Mouse (Mus musculus) stomach, embryonic 14.5 days (tissue): ENCODE measurements around the gene Nck2. TPM values are rescaled to one million over a fixed set of nuclear protein-coding genes. Genes with fewer than 3 reads are reported as not detected.

Experiments used
- ATAC-seq: fragments of 200-750 bp; cut with Nextera tagmentation; 2 replicates; pipeline ENCODE4 v1.8.0; 2017; ENCODE audit warnings: low read depth, moderate TSS enrichment; ENCODE audit not compliant: insufficient number of reproducible peaks, insufficient read depth, low FRiP score
- H3K27ac ChIP-seq: fragments of 300-500 bp; sonication (generic); 2 replicates; pipeline ENCODE4 v1.5.1; 2014; ENCODE audit warnings: mild to moderate bottlenecking, low read length, moderate library complexity, mixed read lengths
- H3K27me3 ChIP-seq: fragments of 300-500 bp; sonication (generic); 2 replicates; pipeline ENCODE4 v1.6.1; 2014; ENCODE audit warnings: low read length, control low read depth, mixed read lengths; ENCODE audit not compliant: control insufficient read depth, insufficient read depth
- H3K36me3 ChIP-seq: fragments of 300-500 bp; sonication (generic); 2 replicates; pipeline ENCODE4 v1.6.1; 2014; ENCODE audit warnings: mild to moderate bottlenecking, control low read depth, low read length, moderate library complexity, mixed read lengths; ENCODE audit not compliant: control insufficient read depth, insufficient read depth
- H3K4me1 ChIP-seq: fragments of 300-500 bp; sonication (generic); 2 replicates; pipeline ENCODE4 v1.6.1; 2014; ENCODE audit warnings: low read length, control low read depth, mixed read lengths; ENCODE audit not compliant: control insufficient read depth, insufficient read depth
- H3K4me2 ChIP-seq: fragments of 300-500 bp; sonication (generic); replicated peaks from 2 replicates; pipeline ENCODE4 v1.6.1; 2014; ENCODE audit warnings: low read depth, low read length, control low read depth
- H3K4me3 ChIP-seq: fragments of 300-500 bp; sonication (generic); 2 replicates; pipeline ENCODE4 v1.5.1; 2014; ENCODE audit warnings: low read depth, low read length, control low read depth
- H3K9ac ChIP-seq: fragments of 300-500 bp; sonication (generic); replicated peaks from 2 replicates; pipeline ENCODE4 v1.6.1; 2014; ENCODE audit warnings: low read depth, mild to moderate bottlenecking, control low read depth, low read length, moderate library complexity, mixed read lengths
- H3K9me3 ChIP-seq: fragments of 300-500 bp; sonication (generic); 2 replicates; pipeline ENCODE4 v1.6.1; 2016; ENCODE audit warnings: low read depth, low read length, control low read depth; ENCODE audit not compliant: control insufficient read depth
- WGBS: fragments of 180-500 bp; shearing (Covaris S2); extraction: QIAGEN DNeasy Blood & Tissue Kit; methylation state at CpG from one replicate; pipeline ENCODE4 v1.1.7; 2014; 5-methylcytosine and 5-hydroxymethylcytosine counted together
- polyA plus RNA-seq: library from polyadenylated mRNA; unstranded; fragments of >200 nt; fragmentation: Nextera tagmentation; extraction: Ambion mirVana; gene quantifications from 2 replicates; pipeline ENCODE4 v1.2.1, GENCODE M21; 2014

Gene Nck2
- polyA plus RNA-seq, 1 experiment from 2014 or later: 49.0 TPM

- no peak for ATAC-seq
- Histone ChIP-seq H3K36me3 (no peaks in the 10 kb centered on the region), H3K9ac (no peak overlapping the region), H3K27ac (no peak overlapping the region), H3K27me3 (no peaks in the 10 kb centered on the region), H3K4me3 (no peak overlapping the region), H3K4me1 (no peaks in the 10 kb centered on the region), H3K4me2 (no peak overlapping the region), H3K9me3 (no peaks in the 10 kb centered on the region)
- WGBS: 77% methylated on average over 13 of the region's 13 CpGs
Measured at GRCm38 (mm10) chr1:43562002-43562666, 117.8 kb downstream of the Nck2 start.

DNA sequence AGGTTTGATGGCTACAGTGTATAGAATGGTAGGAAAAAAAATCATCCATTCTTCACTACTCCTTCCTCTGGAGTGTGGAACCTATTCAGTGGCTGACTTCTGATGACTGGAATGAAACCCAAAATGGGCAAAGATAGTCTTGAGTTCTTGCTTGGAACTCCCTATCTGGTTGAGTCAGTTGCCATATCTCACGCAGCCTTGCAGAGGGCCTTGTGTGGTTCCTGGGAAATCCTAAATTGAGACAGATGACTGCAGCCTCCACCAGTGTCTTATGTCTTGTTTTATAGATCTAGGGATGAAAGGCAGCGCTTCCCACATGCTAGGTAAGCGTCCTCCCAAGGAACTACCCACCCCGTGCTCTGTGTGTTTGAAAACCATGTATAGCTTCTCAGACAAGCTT lies 120.9 kb downstream of the Nck2 start:
- Histone ChIP-seq H3K27me3 (no peaks in the 10 kb centered on the region), H3K9me3 (no peaks in the 10 kb centered on the region), H3K4me2 (no peak overlapping the region), H3K9ac (no peak overlapping the region), H3K27ac (no peak overlapping the region), H3K4me3 (no peak overlapping the region), H3K36me3 (no peaks in the 10 kb centered on the region; the same call in 1 of the 2 replicates), H3K4me1 (no peaks in the 10 kb centered on the region)
- WGBS: 96% methylated on average over 4 of the region's 4 CpGs
- no peak for ATAC-seq

DNA sequence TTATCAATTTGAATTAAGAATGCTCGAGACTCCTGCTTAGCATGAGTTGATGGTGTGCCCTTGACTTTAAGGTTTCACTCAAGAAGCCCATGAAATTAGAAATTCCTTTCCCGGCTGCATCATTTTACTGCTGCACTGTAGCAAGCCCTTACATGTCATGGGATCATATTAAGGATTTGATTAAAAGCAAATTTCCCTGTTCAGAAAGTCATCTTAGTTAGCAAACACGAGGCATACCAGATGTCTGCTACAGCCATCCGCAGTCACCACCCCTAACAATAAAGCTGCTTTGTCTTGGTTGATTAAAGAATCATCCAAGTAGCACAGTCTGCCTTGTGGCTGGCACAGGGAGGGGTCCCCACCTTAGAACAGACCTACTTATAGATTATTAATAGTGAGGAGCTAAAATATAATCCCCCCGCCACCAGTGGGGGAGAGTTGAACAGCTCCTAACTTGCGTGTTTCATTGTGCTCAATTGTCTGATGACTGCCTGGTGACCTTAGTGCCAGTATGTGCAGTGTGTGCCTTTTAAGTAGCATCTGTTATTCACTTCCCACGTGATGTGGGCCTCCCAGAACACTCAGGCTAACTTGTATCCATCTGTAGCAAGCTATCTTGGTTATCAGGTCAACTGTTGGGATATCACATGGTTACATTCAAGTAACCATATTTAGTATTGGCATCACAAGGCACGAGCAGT lies 122.4 kb downstream of the Nck2 start:
- no peak overlapping the region for H3K9ac ChIP-seq
- 67% methylated on average over 8 of the region's 8 CpGs for WGBS
- no peak for ATAC-seq
- no peak overlapping the region for H3K4me2 ChIP-seq
- H3K27ac ChIP-seq: no peak overlapping the region
- H3K4me1 ChIP-seq: no peaks in the 10 kb centered on the region
- H3K36me3 ChIP-seq: peaks cover 7% of the 10 kb centered on the region; the same call in 1 of the 2 replicates
- H3K4me3 ChIP-seq: no peak overlapping the region
- H3K27me3 ChIP-seq: no peaks in the 10 kb centered on the region
- no peaks in the 10 kb centered on the region for H3K9me3 ChIP-seq

DNA sequence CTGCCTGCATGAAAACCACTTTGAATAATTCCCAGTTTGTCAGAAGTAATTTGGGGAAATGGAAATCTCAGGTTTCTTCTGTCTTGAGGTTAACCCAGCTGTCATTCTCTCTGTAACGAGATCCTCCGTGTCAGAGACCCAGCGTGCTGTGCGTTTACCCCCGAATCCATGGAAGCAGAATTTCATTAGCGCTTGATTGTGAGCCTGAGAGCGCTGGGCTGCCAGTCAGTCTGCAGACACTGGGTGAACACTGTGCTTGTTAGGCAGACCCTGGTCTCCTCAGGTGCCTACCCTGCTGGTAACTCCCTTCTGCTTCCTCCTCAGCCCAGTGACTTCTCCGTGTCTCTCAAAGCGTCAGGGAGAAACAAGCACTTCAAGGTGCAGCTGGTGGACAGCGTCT lies 124.4 kb downstream of the Nck2 start:
- ATAC-seq: no peak
- no peaks in the 10 kb centered on the region for H3K4me1 ChIP-seq

DNA sequence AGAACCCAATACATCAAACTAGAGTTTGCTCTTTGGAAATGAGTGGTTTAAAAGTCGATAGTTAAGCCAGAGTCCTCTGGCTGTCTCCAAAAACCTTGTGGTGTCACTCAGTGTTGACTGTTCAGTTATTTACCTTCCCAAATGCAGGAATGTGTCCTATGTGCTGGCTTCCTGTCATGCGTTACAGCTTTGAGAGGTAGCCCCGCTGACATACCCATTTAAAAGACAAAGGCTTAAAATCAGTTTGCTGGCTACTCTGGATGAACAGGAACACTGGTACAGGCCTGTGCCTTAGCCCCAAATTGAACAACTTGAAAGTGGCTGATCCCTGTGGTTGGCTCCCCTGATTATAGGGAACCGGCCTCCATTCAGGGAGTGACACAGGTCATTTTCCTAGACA lies 126.7 kb downstream of the Nck2 start:
- H3K27me3 ChIP-seq: no peaks in the 10 kb centered on the region
- no peak overlapping the region for H3K9ac ChIP-seq
- H3K4me2 ChIP-seq: no peak overlapping the region
- peaks cover 7% of the 10 kb centered on the region; the same call in 1 of the 2 replicates for H3K36me3 ChIP-seq
- ATAC-seq: no peak
- no peak overlapping the region for H3K4me3 ChIP-seq
- no peaks in the 10 kb centered on the region for H3K4me1 ChIP-seq
- WGBS: 94% methylated on average over 4 of the region's 4 CpGs
- no peaks in the 10 kb centered on the region for H3K9me3 ChIP-seq
- no peak overlapping the region for H3K27ac ChIP-seq

More for the DNA sequence above, 124.4 kb downstream of the Nck2 start:
- H3K9me3 ChIP-seq: no peaks in the 10 kb centered on the region
- H3K27me3 ChIP-seq: no peaks in the 10 kb centered on the region
- peaks cover 7% of the 10 kb centered on the region; the same call in 1 of the 2 replicates for H3K36me3 ChIP-seq
- H3K4me2 ChIP-seq: no peak overlapping the region
- WGBS: 88% methylated on average over 10 of the region's 10 CpGs
- H3K27ac ChIP-seq: no peak overlapping the region
- H3K4me3 ChIP-seq: no peak overlapping the region
- no peak overlapping the region for H3K9ac ChIP-seq

DNA sequence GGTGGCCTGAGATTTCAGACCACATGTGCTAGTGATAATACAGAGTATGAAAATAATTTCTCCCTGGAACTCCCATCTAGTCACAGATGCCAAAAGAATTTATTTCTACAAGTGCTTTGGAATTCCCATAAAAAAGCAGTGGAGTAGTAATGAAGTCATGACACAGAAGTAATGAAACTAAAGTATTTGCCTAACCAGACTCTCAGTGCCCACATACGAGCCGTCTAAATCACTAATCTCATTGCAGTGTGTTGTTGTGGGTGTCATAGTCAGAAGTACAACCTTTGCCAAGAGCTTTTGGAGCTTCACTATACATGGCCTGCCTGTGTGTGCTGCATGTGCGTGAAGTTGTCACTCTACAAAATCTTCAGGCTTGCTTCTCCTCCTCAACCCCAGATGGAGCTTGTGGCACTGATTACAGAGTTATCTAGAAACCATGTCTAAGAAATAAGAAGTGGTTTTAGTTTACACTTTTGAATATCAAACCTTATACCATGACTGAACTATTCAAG lies 130.5 kb downstream of the Nck2 start:
- Histone ChIP-seq H3K4me2 (no peak overlapping the region), H3K4me1 (no peaks in the 10 kb centered on the region), H3K27me3 (no peaks in the 10 kb centered on the region), H3K27ac (no peak overlapping the region), H3K9ac (no peak overlapping the region), H3K36me3 (peaks cover 7% of the 10 kb centered on the region; the same call in 1 of the 2 replicates), H3K4me3 (no peak overlapping the region), H3K9me3 (no peaks in the 10 kb centered on the region)
- WGBS: 89% methylated on average over 3 of the region's 3 CpGs
- ATAC-seq: no peak

- WGBS: 90% methylated on average over 3 of the region's 3 CpGs
- Histone ChIP-seq H3K4me3 (no peak overlapping the region), H3K4me2 (no peak overlapping the region), H3K27ac (no peak overlapping the region), H3K27me3 (no peaks in the 10 kb centered on the region), H3K4me1 (no peaks in the 10 kb centered on the region), H3K36me3 (no peaks in the 10 kb centered on the region), H3K9ac (no peak overlapping the region), H3K9me3 (no peaks in the 10 kb centered on the region)
- ATAC-seq: no peak
Measured at GRCm38 (mm10) chr1:43577371-43577770, 133.0 kb downstream of the Nck2 start.

GRCm38 (mm10) chr1:43583564-43583963 lies 139.2 kb downstream of the Nck2 start:
- no peaks in the 10 kb centered on the region for H3K36me3 ChIP-seq
- no peak overlapping the region for H3K4me3 ChIP-seq
- no peak overlapping the region for H3K9ac ChIP-seq
- no peaks in the 10 kb centered on the region for H3K9me3 ChIP-seq
- no peak for ATAC-seq
- no peak overlapping the region for H3K4me2 ChIP-seq
- H3K27ac ChIP-seq: no peak overlapping the region
- WGBS: 80% methylated on average over 1 of the region's 1 CpGs
- H3K27me3 ChIP-seq: no peaks in the 10 kb centered on the region
- H3K4me1 ChIP-seq: no peaks in the 10 kb centered on the region
